Mouse (Mus musculus) bone marrow, adult 2 months (tissue): ENCODE measurements around the gene Arfip1.

Source experiments
- CTCF ChIP-seq: fragments of 200-500 bp; IDR thresholded peaks from 2 replicates; pipeline ENCODE4 v1.5.1; 2011; ENCODE audit warnings: low read length, control low read depth; ENCODE audit not compliant: control insufficient read depth, insufficient read depth
- POLR2A ChIP-seq: fragments of 200-500 bp; IDR thresholded peaks from 2 replicates; pipeline ENCODE4 v1.6.1; 2011; ENCODE audit warnings: low read depth, mild to moderate bottlenecking, control low read depth, low read length, borderline replicate concordance; ENCODE audit not compliant: control insufficient read depth

- TF ChIP-seq POLR2A, result no peak
- no peak for TF ChIP-seq CTCF
These were observed 11.9 kb downstream of the Arfip1 start for GRCm38 (mm10) chr3:84570501-84570900.
